In genomic region chr17:80479295-80480030, GRCm38 (mm10) we compare ENCODE assay signal across 8 mouse cellular contexts. TPM values are rescaled to one million over a fixed set of nuclear protein-coding genes. Genes with fewer than 3 reads are reported as not detected.
DNase-seq lines count a peak whose midpoint lies in the region; ATAC-seq and TF ChIP-seq lines count a peak whose summit lies in the region.

No protein-coding gene starts in this region.

- peaks cover 41% of the 10 kb centered on the region for H3K4me1 ChIP-seq in G1E (ENCODE audit: insufficient read depth, low read depth, low read length)
- peaks cover 24% of the 10 kb centered on the region for H3K4me1 ChIP-seq in forebrain, embryonic 16.5 days (replicated peaks; ENCODE audit: control insufficient read depth, insufficient read depth, low read length)
- H3K4me1 ChIP-seq in lung, embryonic 16.5 days (replicated peaks; ENCODE audit: control insufficient read depth, insufficient read depth, low read length) = peaks cover 22% of the 10 kb centered on the region

- under 1% methylated on average over 69 of the region's 71 CpGs for WGBS in forebrain, embryonic 16.5 days
- WGBS in lung, embryonic 16.5 days = under 1% methylated on average over 65 of the region's 71 CpGs

- H3K4me3 ChIP-seq in G1E (ENCODE audit: low read depth, low read length) = peak overlapping the region; percentile 84
- H3K4me3 ChIP-seq in forebrain, embryonic 16.5 days (replicated peaks; ENCODE audit: low read length) = peak overlapping the region; percentile 81
- H3K4me3 ChIP-seq in lung, embryonic 16.5 days (ENCODE audit: low read length) = peak overlapping the region; percentile 94

- H3K9me3 ChIP-seq in G1E (replicated peaks) = no peaks in the 10 kb centered on the region; the same call in 1 of the 2 replicates
- H3K9me3 ChIP-seq in forebrain, embryonic 16.5 days (ENCODE audit: control insufficient read depth, low read length) = no peaks in the 10 kb centered on the region
- H3K9me3 ChIP-seq in lung, embryonic 16.5 days (ENCODE audit: control insufficient read depth, low read length) = no peaks in the 10 kb centered on the region

- H3K9ac ChIP-seq in forebrain, embryonic 16.5 days (replicated peaks; ENCODE audit: low read depth, low read length) = peak overlapping the region; percentile 93
- peak overlapping the region; percentile 94 for H3K9ac ChIP-seq in lung, embryonic 16.5 days (ENCODE audit: low read length)

- peaks cover 20% of the 10 kb centered on the region for H3K36me3 ChIP-seq in G1E (replicated peaks)
- no peaks in the 10 kb centered on the region for H3K36me3 ChIP-seq in forebrain, embryonic 16.5 days (ENCODE audit: control insufficient read depth, insufficient read depth)
- no peaks in the 10 kb centered on the region; the same call in 1 of the 2 replicates for H3K36me3 ChIP-seq in lung, embryonic 16.5 days (ENCODE audit: control insufficient read depth, insufficient read depth, low read length)

- intact Hi-C loops in heart, postnatal 25 days (cut with DNase I) = no loop called here

- TF ChIP-seq CTCF in G1E (IDR thresholded peaks at IDR 0.05; ENCODE audit: low read depth, low read length) = no peak

- H3K4me2 ChIP-seq in forebrain, embryonic 16.5 days (ENCODE audit: low read length) = peak overlapping the region; percentile 87
- H3K4me2 ChIP-seq in lung, embryonic 16.5 days (ENCODE audit: low read depth, low read length) = peak overlapping the region; percentile 76

- peak; percentile 15 for ATAC-seq in G1E (ENCODE audit: extremely low read depth, insufficient number of reproducible peaks, low FRiP score, poor library complexity, severe bottlenecking)
- peak; percentile 41 for ATAC-seq in forebrain, embryonic 16.5 days
- peak; percentile 46 for ATAC-seq in lung, embryonic 16.5 days (ENCODE audit: low read depth)

- H3K27ac ChIP-seq in forebrain, embryonic 16.5 days (ENCODE audit: low read length) = peak overlapping the region; percentile 97
- H3K27ac ChIP-seq in lung, embryonic 16.5 days (ENCODE audit: low read length) = peak overlapping the region; percentile 94

- H3K27me3 ChIP-seq in G1E (ENCODE audit: insufficient read depth, low read length) = peaks cover 6% of the 10 kb centered on the region; the same call in 1 of the 2 replicates
- H3K27me3 ChIP-seq in forebrain, embryonic 16.5 days (replicated peaks; ENCODE audit: control insufficient read depth, insufficient read depth, low read length) = no peaks in the 10 kb centered on the region
- no peaks in the 10 kb centered on the region for H3K27me3 ChIP-seq in lung, embryonic 16.5 days (ENCODE audit: control insufficient read depth, insufficient read depth, low read depth, low read length)

- peak; percentile 48 for DNase-seq in G1E (ENCODE audit: low spot score)
- DNase-seq in cerebellum, adult 18-20 months = peak; percentile 53 to 61
- DNase-seq in heart, postnatal 25 days (ENCODE audit: low spot score) = peak; percentile 38
- DNase-seq in layer of hippocampus, adult 8-10 months (ENCODE audit: low spot score in 2 of 2) = peak; percentile 43 to 48
- peak; percentile 55 for DNase-seq in ovary, adult 18-20 months (ENCODE audit: low spot score)
- peak; percentile 55 for DNase-seq in thymus, postnatal 0 days (ENCODE audit: low spot score)

RNA-seq across cellular contexts. Expression of gene Sos1, which starts 0.8 kb away (rescaled TPM):
- total RNA-seq in G1E (2014; fragmentation: Nextera tagmentation) (54.4 and 66.9 TPM in 2 replicates), G1E (2017) (8.4 and 9.1 TPM in 2 replicates)
- 3.0 and 3.2 TPM in 2 replicates for polyA plus RNA-seq in G1E (2012)
- polyA plus RNA-seq in forebrain, embryonic 16.5 days (2015; fragmentation: Nextera tagmentation; extraction: Ambion mirVana) = 7.6 TPM in 2 replicates
- 10 to 100 TPM; 11.4 to 13.5 TPM for total RNA-seq in heart, postnatal 25 days (2021)
- total RNA-seq in layer of hippocampus, adult 8-10 months (2022) = 10 to 100 TPM; 32.0 to 39.6 (median 37.8) TPM
- 3.5 TPM in 2 replicates for polyA plus RNA-seq in lung, embryonic 16.5 days (2015; fragmentation: Nextera tagmentation; extraction: Ambion mirVana)
- polyA plus RNA-seq in thymus, postnatal 0 days (2015; fragmentation: Nextera tagmentation; extraction: Ambion mirVana) = 3.2 and 3.8 TPM in 2 replicates

Comparison
In these comparisons a context has a peak if more than half of its experiments do, and no peak if none do; other contexts are left out.
1. Peak in every context shown above with its lines: DNase-seq, ATAC-seq, H3K4me3 ChIP-seq and H3K27ac ChIP-seq.